Mouse (Mus musculus): ENCODE results near the gene Pcgf1. TPM values are rescaled to one million over a fixed set of nuclear protein-coding genes. Genes with fewer than 3 reads are reported as not detected.

Gene Pcgf1
- total RNA-seq, 2 experiments from 2014 or later, result 12.7 to 27.3 TPM

GRCm38 (mm10) chr6:83057790-83058189 is 19.9 kb upstream of the Pcgf1 start, which contains the start of gene Dqx1:
Gene Dqx1 (plus strand): TSS chr6:83057844.
- no peak for ATAC-seq (replicated peaks; ENCODE audit: low FRiP score, low TSS enrichment, poor library complexity, severe bottlenecking)

- ATAC-seq (replicated peaks; ENCODE audit: low FRiP score, low TSS enrichment, poor library complexity, severe bottlenecking), result no peak
These were observed 18.9 kb upstream of the Pcgf1 start for GRCm38 (mm10) chr6:83058725-83059124.

GRCm38 (mm10) chr6:83065995-83066394 is 11.7 kb upstream of the Pcgf1 start:
- no peak for ATAC-seq (replicated peaks; ENCODE audit: low FRiP score, low TSS enrichment, poor library complexity, severe bottlenecking)

GRCm38 (mm10) chr6:83066441-83066840 is 11.2 kb upstream of the Pcgf1 start:
- ATAC-seq (replicated peaks; ENCODE audit: low FRiP score, low TSS enrichment, poor library complexity, severe bottlenecking), result no peak

- ATAC-seq (replicated peaks; ENCODE audit: low FRiP score, low TSS enrichment, poor library complexity, severe bottlenecking), result no peak
These were observed 9.4 kb upstream of the Pcgf1 start for GRCm38 (mm10) chr6:83068221-83068620.

- no peak for ATAC-seq (replicated peaks; ENCODE audit: low FRiP score, low TSS enrichment, poor library complexity, severe bottlenecking)
These were observed 8.8 kb upstream of the Pcgf1 start for GRCm38 (mm10) chr6:83068706-83069487.

- no peak for ATAC-seq (replicated peaks; ENCODE audit: low FRiP score, low TSS enrichment, poor library complexity, severe bottlenecking)
These were observed 8.0 kb upstream of the Pcgf1 start for GRCm38 (mm10) chr6:83069488-83070246.

- no peak for ATAC-seq (replicated peaks; ENCODE audit: low FRiP score, low TSS enrichment, poor library complexity, severe bottlenecking)
These were observed 7.6 kb upstream of the Pcgf1 start, which contains the start of gene Tlx2 for GRCm38 (mm10) chr6:83070247-83070310. Gene Tlx2 (minus strand): TSS chr6:83070293.

- no peak for ATAC-seq (replicated peaks; ENCODE audit: low FRiP score, low TSS enrichment, poor library complexity, severe bottlenecking)
These were observed 7.1 kb upstream of the Pcgf1 start for GRCm38 (mm10) chr6:83070311-83071219.

- no peak for ATAC-seq (replicated peaks; ENCODE audit: low FRiP score, low TSS enrichment, poor library complexity, severe bottlenecking)
These were observed 6.4 kb upstream of the Pcgf1 start for GRCm38 (mm10) chr6:83071220-83071619.

- ATAC-seq (replicated peaks; ENCODE audit: low FRiP score, low TSS enrichment, poor library complexity, severe bottlenecking), result no peak
These were observed 2.7 kb upstream of the Pcgf1 start for GRCm38 (mm10) chr6:83074979-83075378.

GRCm38 (mm10) chr6:83078324-83078858 is 722 bp downstream of the Pcgf1 start:
- peak; percentile 83 for ATAC-seq (replicated peaks; ENCODE audit: low FRiP score, low TSS enrichment, poor library complexity, severe bottlenecking)

GRCm38 (mm10) chr6:83080210-83080609 is 2.5 kb downstream of the Pcgf1 start:
- ATAC-seq (replicated peaks; ENCODE audit: low FRiP score, low TSS enrichment, poor library complexity, severe bottlenecking), result no peak

- ATAC-seq (replicated peaks; ENCODE audit: low FRiP score, low TSS enrichment, poor library complexity, severe bottlenecking), result no peak
These were observed 5.8 kb downstream of the Pcgf1 start for GRCm38 (mm10) chr6:83083497-83083896.

- ATAC-seq (replicated peaks; ENCODE audit: low FRiP score, low TSS enrichment, poor library complexity, severe bottlenecking), result no peak
These were observed 6.8 kb downstream of the Pcgf1 start for GRCm38 (mm10) chr6:83084477-83084876.

- no peak for ATAC-seq (replicated peaks; ENCODE audit: low FRiP score, low TSS enrichment, poor library complexity, severe bottlenecking)
These were observed 8.7 kb downstream of the Pcgf1 start, which contains the start of gene Lbx2 for GRCm38 (mm10) chr6:83086121-83087035. Gene Lbx2 (plus strand): TSS chr6:83086367.

- ATAC-seq (replicated peaks; ENCODE audit: low FRiP score, low TSS enrichment, poor library complexity, severe bottlenecking), result no peak
These were observed 9.7 kb downstream of the Pcgf1 start for GRCm38 (mm10) chr6:83087205-83087925.

GRCm38 (mm10) chr6:83087926-83088260 is 10.2 kb downstream of the Pcgf1 start:
- ATAC-seq (replicated peaks; ENCODE audit: low FRiP score, low TSS enrichment, poor library complexity, severe bottlenecking), result no peak
